Mouse (Mus musculus) neural tube, embryonic 12.5 days (tissue): ENCODE measurements at regions not wholly inside any gene's neighbourhood (a gene's known extent, or its start where the extent isn't known, plus 50 kb on each side); places are given as distances from the start of the nearest gene placed in this dataset.

Source experiments
- ATAC-seq: fragments of 200-750 bp; cut with Nextera tagmentation; 2 replicates; pipeline ENCODE4 v1.8.0; 2017; ENCODE audit warnings: low read depth, mild to moderate bottlenecking, moderate TSS enrichment, moderate library complexity; ENCODE audit not compliant: low FRiP score
- H3K27ac ChIP-seq: fragments of 300-500 bp; sonication (generic); 2 replicates; pipeline ENCODE4 v1.5.1; 2016
- H3K27me3 ChIP-seq: fragments of 300-500 bp; sonication (generic); replicated peaks from 2 replicates; pipeline ENCODE4 v1.6.1; 2016; ENCODE audit warnings: mild to moderate bottlenecking
- H3K36me3 ChIP-seq: fragments of 300-500 bp; sonication (generic); 2 replicates; pipeline ENCODE4 v1.6.1; 2016; ENCODE audit warnings: mild to moderate bottlenecking
- H3K4me1 ChIP-seq: fragments of 300-500 bp; sonication (generic); 2 replicates; pipeline ENCODE4 v1.6.1; 2016
- H3K4me2 ChIP-seq: fragments of 300-500 bp; sonication (generic); replicated peaks from 2 replicates; pipeline ENCODE4 v1.6.1; 2016; ENCODE audit warnings: mild to moderate bottlenecking
- H3K4me3 ChIP-seq: fragments of 300-500 bp; sonication (generic); 2 replicates; pipeline ENCODE4 v1.5.1; 2016
- H3K9ac ChIP-seq: fragments of 300-500 bp; sonication (generic); 2 replicates; pipeline ENCODE4 v1.6.1; 2016; ENCODE audit warnings: mild to moderate bottlenecking
- H3K9me3 ChIP-seq: fragments of 300-500 bp; sonication (generic); 2 replicates; pipeline ENCODE4 v1.6.1; 2016; ENCODE audit warnings: mild to moderate bottlenecking
- WGBS: fragments of 180-500 bp; shearing (Covaris S2); methylation state at CpG from one replicate; pipeline ENCODE4 v1.1.7; 2016; 5-methylcytosine and 5-hydroxymethylcytosine counted together

GRCm38 (mm10) chr6:103353346-103353745, 157.0 kb upstream of the Chl1 start:
- WGBS, result 56% methylated on average over 1 of the region's 1 CpGs
- Histone ChIP-seq H3K4me2 (no peak overlapping the region), H3K4me3 (no peak overlapping the region), H3K9me3 (no peaks in the 10 kb centered on the region), H3K9ac (no peak overlapping the region), H3K27me3 (no peaks in the 10 kb centered on the region), H3K27ac (no peak overlapping the region), H3K36me3 (no peaks in the 10 kb centered on the region), H3K4me1 (no peaks in the 10 kb centered on the region)
- no peak for ATAC-seq

DNA sequence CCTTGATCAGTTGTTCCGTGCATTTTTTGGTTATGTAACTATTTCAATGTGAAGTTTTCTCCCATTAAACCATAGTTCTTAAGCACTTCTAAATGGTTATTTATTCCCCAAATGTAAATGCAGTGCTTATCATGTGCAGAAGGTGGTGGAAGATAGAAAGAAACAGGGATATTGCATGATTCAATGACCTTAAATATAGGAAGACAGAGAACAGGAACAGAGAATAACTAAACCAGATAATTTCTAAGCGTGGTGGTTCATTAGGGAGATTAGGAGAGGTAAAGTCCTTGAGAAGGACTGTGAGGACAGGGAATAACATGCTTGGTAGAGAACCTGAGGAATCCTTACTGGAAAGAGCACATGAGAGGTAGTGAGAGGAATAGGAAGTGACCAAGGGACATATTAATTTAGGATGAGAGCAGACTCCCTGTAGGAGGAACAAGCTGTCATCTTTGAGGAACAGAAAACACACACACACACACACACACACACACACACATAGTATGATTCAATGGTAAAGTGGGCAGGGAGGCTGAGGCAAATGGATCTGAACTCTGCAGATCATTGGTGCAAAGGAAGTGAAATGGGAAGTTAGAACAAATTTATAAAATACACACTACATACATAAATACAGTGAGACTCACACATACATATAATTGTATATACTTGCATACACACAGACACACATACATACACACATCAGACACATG, 143.4 kb upstream of the Chl1 start:
- 80% methylated on average over 2 of the region's 2 CpGs for WGBS
- Histone ChIP-seq H3K4me1 (no peaks in the 10 kb centered on the region), H3K4me2 (no peak overlapping the region), H3K36me3 (no peaks in the 10 kb centered on the region), H3K9me3 (no peaks in the 10 kb centered on the region), H3K4me3 (no peak overlapping the region), H3K27me3 (no peaks in the 10 kb centered on the region), H3K27ac (no peak overlapping the region), H3K9ac (no peak overlapping the region)
- ATAC-seq, result no peak

- no peak overlapping the region for H3K27ac ChIP-seq
- H3K4me3 ChIP-seq, result no peak overlapping the region
- H3K9me3 ChIP-seq, result no peaks in the 10 kb centered on the region
- H3K27me3 ChIP-seq, result no peaks in the 10 kb centered on the region
- ATAC-seq, result no peak
- peaks cover 5% of the 10 kb centered on the region; the same call in 1 of the 2 replicates for H3K4me1 ChIP-seq
- no peak overlapping the region for H3K4me2 ChIP-seq
- H3K36me3 ChIP-seq, result no peaks in the 10 kb centered on the region
- H3K9ac ChIP-seq, result no peak overlapping the region
- WGBS, result 90% methylated on average over 7 of the region's 7 CpGs
Measured at GRCm38 (mm10) chr6:103374956-103375355, 135.4 kb upstream of the Chl1 start.

DNA sequence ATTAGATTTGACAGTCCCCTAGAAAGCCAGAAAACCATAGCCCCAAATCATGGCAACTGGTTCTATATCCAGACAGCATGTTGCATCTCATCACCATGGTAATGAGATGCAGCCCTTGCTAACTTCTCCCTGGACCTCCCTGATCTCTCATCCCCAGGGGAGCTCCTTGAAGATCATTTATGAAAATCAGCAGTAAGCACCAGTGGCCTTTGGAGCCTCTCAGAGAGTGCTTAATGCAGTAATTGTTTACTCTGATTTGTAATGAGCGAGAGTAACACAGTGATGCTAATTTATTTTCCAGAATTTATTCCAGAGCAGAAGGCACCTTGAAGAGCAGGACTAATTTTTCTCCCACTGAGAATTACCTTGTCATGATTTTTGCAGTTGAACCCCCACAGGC, 133.1 kb upstream of the Chl1 start:
- Histone ChIP-seq H3K9me3 (no peaks in the 10 kb centered on the region), H3K27ac (no peak overlapping the region), H3K4me2 (no peak overlapping the region), H3K4me1 (peaks cover 9% of the 10 kb centered on the region; the same call in 1 of the 2 replicates), H3K36me3 (no peaks in the 10 kb centered on the region), H3K4me3 (no peak overlapping the region), H3K9ac (no peak overlapping the region), H3K27me3 (no peaks in the 10 kb centered on the region)
- ATAC-seq, result peak; percentile 45; the same call in 1 of the 2 replicates
- WGBS, result 62% methylated on average over 1 of the region's 1 CpGs

GRCm38 (mm10) chr6:103378047-103378446, 132.3 kb upstream of the Chl1 start:
- H3K27ac ChIP-seq, result no peak overlapping the region
- no peaks in the 10 kb centered on the region for H3K36me3 ChIP-seq
- no peak overlapping the region for H3K4me3 ChIP-seq
- peaks cover 10% of the 10 kb centered on the region; the same call in 1 of the 2 replicates for H3K4me1 ChIP-seq
- H3K27me3 ChIP-seq, result no peaks in the 10 kb centered on the region
- H3K9ac ChIP-seq, result no peak overlapping the region
- no peaks in the 10 kb centered on the region for H3K9me3 ChIP-seq
- ATAC-seq, result peak; percentile 78; the same call in 1 of the 2 replicates
- no peak overlapping the region for H3K4me2 ChIP-seq

- Histone ChIP-seq H3K27ac (no peak overlapping the region), H3K27me3 (no peaks in the 10 kb centered on the region), H3K9me3 (no peaks in the 10 kb centered on the region), H3K36me3 (no peaks in the 10 kb centered on the region), H3K4me1 (peaks cover 10% of the 10 kb centered on the region; the same call in 1 of the 2 replicates), H3K4me2 (no peak overlapping the region), H3K4me3 (no peak overlapping the region), H3K9ac (no peak overlapping the region)
- no peak for ATAC-seq
- 37% methylated on average over 1 of the region's 1 CpGs for WGBS
Measured at GRCm38 (mm10) chr6:103381030-103381429, 129.4 kb upstream of the Chl1 start.

DNA sequence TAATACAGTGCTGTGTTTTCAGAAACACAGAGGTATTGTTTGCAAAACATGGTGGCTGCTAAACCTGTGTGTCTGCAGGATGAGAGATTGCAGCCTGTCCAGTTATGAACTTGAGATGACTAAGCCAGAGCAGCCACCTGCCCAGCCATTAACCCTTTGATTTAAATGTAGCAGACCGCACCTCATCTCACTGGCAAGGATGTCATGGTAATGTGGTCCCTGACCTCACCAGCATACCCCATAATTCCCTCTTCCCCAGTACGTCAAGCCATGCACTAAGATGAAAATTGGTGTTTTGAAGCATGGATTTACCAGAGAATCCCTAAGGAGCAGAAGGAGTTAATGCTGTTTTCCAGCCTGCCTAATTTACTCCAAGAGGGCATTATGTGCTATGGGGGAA, 128.5 kb upstream of the Chl1 start:
- H3K36me3 ChIP-seq, result no peaks in the 10 kb centered on the region
- ATAC-seq, result no peak
- H3K9me3 ChIP-seq, result no peaks in the 10 kb centered on the region
- no peak overlapping the region for H3K9ac ChIP-seq
- H3K4me2 ChIP-seq, result no peak overlapping the region
- no peak overlapping the region for H3K4me3 ChIP-seq
- H3K4me1 ChIP-seq, result peaks cover 10% of the 10 kb centered on the region; the same call in 1 of the 2 replicates
- 70% methylated on average over 2 of the region's 2 CpGs for WGBS
- H3K27me3 ChIP-seq, result no peaks in the 10 kb centered on the region
- no peak overlapping the region for H3K27ac ChIP-seq

- no peak for ATAC-seq
- H3K4me2 ChIP-seq, result no peak overlapping the region
- no peaks in the 10 kb centered on the region for H3K9me3 ChIP-seq
- H3K27me3 ChIP-seq, result no peaks in the 10 kb centered on the region
- 0 out of 2 replicates have a peak, but pooled peaks cover 5% of the 10 kb centered on the region for H3K4me1 ChIP-seq
- H3K4me3 ChIP-seq, result no peak overlapping the region
- 50% methylated on average over 4 of the region's 4 CpGs for WGBS
- no peaks in the 10 kb centered on the region for H3K36me3 ChIP-seq
- no peak overlapping the region for H3K9ac ChIP-seq
- H3K27ac ChIP-seq, result no peak overlapping the region
Measured at GRCm38 (mm10) chr6:103386591-103386990, 123.8 kb upstream of the Chl1 start.

- Histone ChIP-seq H3K36me3 (no peaks in the 10 kb centered on the region), H3K4me2 (no peak overlapping the region), H3K4me3 (no peak overlapping the region), H3K27ac (no peak overlapping the region), H3K27me3 (no peaks in the 10 kb centered on the region), H3K4me1 (no peaks in the 10 kb centered on the region), H3K9me3 (no peaks in the 10 kb centered on the region), H3K9ac (no peak overlapping the region)
- no peak for ATAC-seq
Measured at GRCm38 (mm10) chr6:103405961-103406360, 104.4 kb upstream of the Chl1 start.

DNA sequence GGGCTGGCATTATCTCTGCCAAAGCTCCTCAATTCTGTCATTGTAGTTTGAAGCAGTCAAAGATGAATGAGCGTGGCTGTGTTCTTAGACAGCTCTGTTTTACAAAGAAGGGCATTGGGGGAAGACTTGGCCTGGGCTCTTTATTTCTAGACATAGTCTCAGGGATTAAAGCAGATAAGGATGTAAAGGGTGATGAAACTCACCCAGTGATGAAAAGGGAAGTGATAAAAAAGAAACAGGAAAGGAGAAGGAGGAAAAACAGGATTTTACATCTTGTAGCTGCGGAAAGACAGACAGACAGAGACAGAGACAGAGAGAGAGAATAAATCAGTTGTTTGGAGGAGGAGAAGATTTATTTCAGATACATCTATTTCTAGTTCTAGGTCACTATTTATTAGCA, 95.5 kb upstream of the Chl1 start:
- H3K9me3 ChIP-seq, result no peaks in the 10 kb centered on the region
- H3K27ac ChIP-seq, result no peak overlapping the region
- H3K4me1 ChIP-seq, result no peaks in the 10 kb centered on the region
- H3K27me3 ChIP-seq, result no peaks in the 10 kb centered on the region
- 76% methylated on average over 2 of the region's 2 CpGs for WGBS
- no peak overlapping the region for H3K4me3 ChIP-seq
- no peak overlapping the region for H3K4me2 ChIP-seq
- no peak overlapping the region for H3K9ac ChIP-seq
- no peaks in the 10 kb centered on the region for H3K36me3 ChIP-seq
- no peak for ATAC-seq

GRCm38 (mm10) chr6:103421013-103421933, 89.1 kb upstream of the Chl1 start:
- Histone ChIP-seq H3K9me3 (no peaks in the 10 kb centered on the region), H3K27me3 (no peaks in the 10 kb centered on the region), H3K36me3 (no peaks in the 10 kb centered on the region), H3K27ac (no peak overlapping the region), H3K4me1 (no peaks in the 10 kb centered on the region), H3K4me3 (no peak overlapping the region), H3K9ac (no peak overlapping the region), H3K4me2 (no peak overlapping the region)
- WGBS, result 23% methylated on average over 1 of the region's 1 CpGs
- no peak for ATAC-seq

DNA sequence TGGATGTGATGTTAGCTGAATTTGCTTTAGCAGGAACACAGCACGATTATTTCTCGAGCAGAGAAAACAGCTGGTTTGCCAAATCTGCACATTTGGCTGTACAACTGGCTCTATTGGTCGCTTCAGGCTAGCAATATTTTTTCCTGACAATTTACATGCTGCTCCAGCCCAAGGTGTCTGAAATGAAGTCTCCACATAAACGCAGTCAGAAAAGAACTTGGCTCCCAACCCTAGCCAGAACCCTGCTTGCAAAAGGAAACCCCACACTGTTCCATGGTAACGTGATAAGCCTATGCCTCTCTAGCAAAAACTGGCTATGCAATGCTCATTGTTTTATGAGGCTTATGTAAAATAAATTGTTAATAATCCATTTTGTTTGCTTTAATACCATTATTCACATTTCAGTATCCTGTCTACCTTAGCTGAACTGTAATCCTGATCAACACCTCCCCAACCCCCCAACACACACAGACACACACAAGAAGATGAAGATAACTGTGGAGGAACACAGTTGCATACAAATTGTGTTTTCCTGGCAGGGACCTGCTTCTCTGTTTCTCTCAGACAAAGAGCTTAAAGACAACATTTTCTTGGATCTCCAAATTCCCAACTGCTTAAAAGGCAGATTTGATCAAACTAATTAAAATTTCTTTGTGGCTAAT, 79.3 kb upstream of the Chl1 start:
- H3K27ac ChIP-seq, result no peak overlapping the region
- H3K36me3 ChIP-seq, result no peaks in the 10 kb centered on the region
- no peaks in the 10 kb centered on the region for H3K4me1 ChIP-seq
- no peaks in the 10 kb centered on the region for H3K9me3 ChIP-seq
- H3K4me3 ChIP-seq, result no peak overlapping the region
- no peak for ATAC-seq
- H3K4me2 ChIP-seq, result no peak overlapping the region
- H3K27me3 ChIP-seq, result no peaks in the 10 kb centered on the region
- H3K9ac ChIP-seq, result no peak overlapping the region
- whole genome bisulfite sequencing, result 78% methylated on average over 5 of the region's 5 CpGs
